Mouse (Mus musculus) lung, postnatal 0 days (tissue): ENCODE measurements at regions not wholly inside any gene's neighbourhood (a gene's known extent, or its start where the extent isn't known, plus 50 kb on each side); places are given as distances from the start of the nearest gene placed in this dataset.
A peak's percentile ranks its signal among the peaks of the same experiment; 100 is the strongest.

ENCODE experiments used
- ATAC-seq: fragments of 200-750 bp; cut with Nextera tagmentation; 2 replicates; pipeline ENCODE4 v1.8.0; 2017; ENCODE audit warnings: moderate library complexity
- DNase-seq: peaks from one replicate; pipeline ENCODE4 v3.0.0-alpha.2; 2016; ENCODE audit warnings: low spot score
- H3K27ac ChIP-seq: fragments of 300-500 bp; sonication (generic); 2 replicates; pipeline ENCODE4 v1.5.1; 2014; ENCODE audit warnings: antibody characterized with exemption, mild to moderate bottlenecking, low read length, mixed read lengths
- H3K27me3 ChIP-seq: fragments of 300-500 bp; sonication (generic); replicated peaks from 2 replicates; pipeline ENCODE4 v1.6.1; 2014; ENCODE audit warnings: low read length, mixed read lengths; ENCODE audit not compliant: insufficient read depth
- H3K36me3 ChIP-seq: fragments of 300-500 bp; sonication (generic); 2 replicates; pipeline ENCODE4 v1.6.1; 2014; ENCODE audit warnings: low read length, mixed read lengths; ENCODE audit not compliant: insufficient read depth
- H3K4me1 ChIP-seq: fragments of 300-500 bp; sonication (generic); 2 replicates; pipeline ENCODE4 v1.6.1; 2014; ENCODE audit warnings: antibody characterized with exemption, low read depth, low read length, mixed read lengths; ENCODE audit not compliant: insufficient read depth
- H3K4me2 ChIP-seq: fragments of 300-500 bp; sonication (generic); replicated peaks from 2 replicates; pipeline ENCODE4 v1.6.1; 2014; ENCODE audit warnings: low read depth, mild to moderate bottlenecking, low read length, moderate library complexity, mixed read lengths
- H3K4me3 ChIP-seq: fragments of 300-500 bp; sonication (generic); 2 replicates; pipeline ENCODE4 v1.5.1; 2014; ENCODE audit warnings: low read depth, low read length
- H3K9ac ChIP-seq: fragments of 300-500 bp; sonication (generic); replicated peaks from 2 replicates; pipeline ENCODE4 v1.6.1; 2014; ENCODE audit warnings: low read depth, mild to moderate bottlenecking
- H3K9me3 ChIP-seq: fragments of 300-500 bp; sonication (generic); 2 replicates; pipeline ENCODE4 v1.6.1; 2016; ENCODE audit warnings: low read length, mixed read lengths
- CTCF ChIP-seq: IDR thresholded peaks from 2 replicates; pipeline ENCODE4 v1.5.1; 2016; ENCODE audit warnings: antibody characterized with exemption, mild to moderate bottlenecking
- EP300 ChIP-seq: IDR thresholded peaks from 2 replicates; pipeline ENCODE4 v1.6.1; 2016; ENCODE audit warnings: antibody characterized with exemption, mild to moderate bottlenecking, control low read depth
- WGBS: fragments of 180-500 bp; shearing (Covaris S2); extraction: QIAGEN DNeasy Blood & Tissue Kit; methylation state at CpG from one replicate; pipeline ENCODE4 v1.1.7; 2014; 5-methylcytosine and 5-hydroxymethylcytosine counted together

DNA sequence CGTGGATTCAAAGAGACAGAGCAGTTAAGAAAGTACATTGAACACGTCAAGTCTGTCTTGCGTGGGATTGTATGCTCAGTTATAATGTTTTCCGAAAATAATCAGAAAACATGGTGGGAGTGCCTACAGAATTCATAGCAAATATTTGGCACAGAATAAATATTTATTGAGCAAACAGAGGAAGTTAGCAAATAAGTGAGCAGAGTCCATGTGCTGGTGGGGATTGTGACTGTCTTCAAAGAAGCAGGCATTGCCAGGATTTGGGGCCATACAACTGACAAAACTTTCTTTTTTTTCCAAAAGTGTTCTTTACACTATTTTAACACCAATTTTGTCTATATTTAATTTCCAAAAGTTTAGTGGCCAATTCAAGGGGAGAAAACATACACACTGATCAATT lies 1729.8 kb downstream of the AI429214 start:
- Histone ChIP-seq H3K27me3 (no peaks in the 10 kb centered on the region), H3K36me3 (no peaks in the 10 kb centered on the region), H3K4me2 (no peak overlapping the region), H3K4me3 (no peak overlapping the region), H3K27ac (no peak overlapping the region), H3K9me3 (no peaks in the 10 kb centered on the region), H3K4me1 (no peaks in the 10 kb centered on the region), H3K9ac (no peak overlapping the region)
- ATAC-seq: no peak
- DNase-seq: no peak
- TF ChIP-seq CTCF (no peak), EP300 (no peak)
- WGBS: 65% methylated on average over 4 of the region's 4 CpGs

- WGBS: 73% methylated on average over 5 of the region's 5 CpGs
- DNase-seq (no peak), ATAC-seq (no peak)
- H3K9me3 ChIP-seq: no peaks in the 10 kb centered on the region
- no peak overlapping the region for H3K27ac ChIP-seq
- no peaks in the 10 kb centered on the region for H3K27me3 ChIP-seq
- H3K9ac ChIP-seq: no peak overlapping the region
- no peak for TF ChIP-seq CTCF
- TF ChIP-seq EP300: no peak
- H3K4me2 ChIP-seq: no peak overlapping the region
- H3K4me1 ChIP-seq: no peaks in the 10 kb centered on the region
- no peak overlapping the region for H3K4me3 ChIP-seq
- no peaks in the 10 kb centered on the region for H3K36me3 ChIP-seq
Observed at GRCm38 (mm10) chr8:38725257-38725656, 1731.9 kb downstream of the AI429214 start.

GRCm38 (mm10) chr8:38747134-38747533 lies 1753.7 kb downstream of the AI429214 start:
- H3K4me1 ChIP-seq: no peaks in the 10 kb centered on the region
- no peaks in the 10 kb centered on the region for H3K9me3 ChIP-seq
- H3K36me3 ChIP-seq: no peaks in the 10 kb centered on the region
- no peak for ATAC-seq
- no peak overlapping the region for H3K4me2 ChIP-seq
- no peak for TF ChIP-seq EP300
- no peak for TF ChIP-seq CTCF
- H3K4me3 ChIP-seq: no peak overlapping the region
- H3K27me3 ChIP-seq: no peaks in the 10 kb centered on the region
- no peak overlapping the region for H3K27ac ChIP-seq
- H3K9ac ChIP-seq: no peak overlapping the region
- DNase-seq: peak; percentile 12

DNA sequence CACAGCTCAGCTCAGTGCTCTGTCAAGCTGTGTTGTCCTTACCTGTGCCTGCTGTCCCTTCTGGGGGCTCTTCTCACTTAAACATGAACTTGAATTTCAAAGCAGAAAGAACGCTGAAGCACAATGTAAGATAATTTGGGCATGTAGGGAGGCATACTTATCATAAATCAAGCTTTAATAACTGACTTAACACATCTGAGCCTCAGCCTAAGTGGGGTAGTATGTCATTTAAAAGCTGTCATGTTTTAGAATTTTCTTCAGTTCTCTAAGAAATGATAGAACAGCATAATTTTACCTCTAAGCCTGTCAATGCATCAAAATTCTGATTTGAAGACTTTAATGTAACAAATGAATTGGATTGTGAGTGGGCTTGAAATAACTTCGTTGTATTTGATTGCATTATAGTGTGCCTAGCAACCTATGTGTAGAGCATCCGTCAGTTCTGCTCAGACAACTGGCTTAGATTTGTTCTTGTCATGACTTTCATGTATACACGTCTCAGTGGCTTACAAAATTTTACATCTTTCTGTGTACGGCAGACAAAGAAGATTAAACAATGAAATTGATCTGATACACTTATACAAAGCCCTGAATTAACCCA lies 1773.3 kb downstream of the AI429214 start:
- ATAC-seq (no peak), DNase-seq (no peak)
- H3K27me3 ChIP-seq: no peaks in the 10 kb centered on the region
- H3K9me3 ChIP-seq: no peaks in the 10 kb centered on the region
- no peak for TF ChIP-seq EP300
- no peak for TF ChIP-seq CTCF
- H3K36me3 ChIP-seq: no peaks in the 10 kb centered on the region
- no peaks in the 10 kb centered on the region for H3K4me1 ChIP-seq
- no peak overlapping the region for H3K4me2 ChIP-seq
- no peak overlapping the region for H3K27ac ChIP-seq
- H3K4me3 ChIP-seq: no peak overlapping the region
- 70% methylated on average over 5 of the region's 5 CpGs for WGBS
- H3K9ac ChIP-seq: no peak overlapping the region

DNA sequence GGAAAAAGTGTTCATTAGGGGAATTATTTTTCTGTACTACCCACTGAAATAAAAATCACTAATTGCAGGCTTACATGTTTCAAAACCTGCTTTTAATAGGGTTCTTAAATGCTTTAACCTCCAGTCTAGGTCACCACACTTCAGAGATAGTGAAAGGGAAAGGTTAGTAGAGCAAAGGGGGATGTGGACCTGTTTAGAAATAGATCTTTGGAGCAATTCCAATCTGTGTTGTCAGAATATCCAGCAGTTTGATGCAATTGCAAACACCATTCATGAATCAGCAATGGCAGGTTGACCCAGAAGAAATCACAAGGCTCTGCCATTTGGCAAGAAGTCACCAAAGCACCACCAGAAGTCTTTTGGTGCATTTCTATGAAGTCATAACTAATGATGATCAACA lies 1819.1 kb downstream of the AI429214 start:
- no peak overlapping the region for H3K4me3 ChIP-seq
- H3K27me3 ChIP-seq: no peaks in the 10 kb centered on the region
- H3K36me3 ChIP-seq: no peaks in the 10 kb centered on the region
- DNase-seq: no peak
- no peaks in the 10 kb centered on the region for H3K9me3 ChIP-seq
- no peaks in the 10 kb centered on the region for H3K4me1 ChIP-seq
- H3K9ac ChIP-seq: no peak overlapping the region
- no peak for ATAC-seq
- no peak overlapping the region for H3K27ac ChIP-seq
- no peak overlapping the region for H3K4me2 ChIP-seq
- no peak for TF ChIP-seq EP300
- no peak for TF ChIP-seq CTCF

DNA sequence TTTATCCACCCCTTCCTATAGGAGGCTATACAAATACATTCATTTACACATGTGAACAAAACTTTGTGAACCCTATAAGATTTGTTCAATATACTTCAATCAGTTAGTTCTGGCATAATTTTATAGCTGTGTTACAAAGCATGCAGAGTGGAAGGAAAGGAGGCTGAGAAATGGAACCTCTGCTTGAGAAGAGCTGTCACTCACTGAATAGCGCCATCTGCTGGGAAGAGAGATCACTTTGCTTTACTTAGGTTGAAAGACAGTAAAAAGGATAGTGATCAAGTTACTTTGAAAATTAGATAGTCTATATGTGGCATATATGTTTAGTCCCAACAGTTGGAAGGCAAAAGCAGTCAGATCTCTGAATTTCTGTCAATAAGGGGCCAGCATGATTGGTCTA lies 1824.8 kb downstream of the AI429214 start:
- Histone ChIP-seq H3K9me3 (no peaks in the 10 kb centered on the region), H3K36me3 (no peaks in the 10 kb centered on the region), H3K27ac (no peak overlapping the region), H3K9ac (no peak overlapping the region), H3K4me2 (no peak overlapping the region), H3K4me3 (no peak overlapping the region), H3K4me1 (no peaks in the 10 kb centered on the region), H3K27me3 (no peaks in the 10 kb centered on the region)
- DNase-seq: peak; percentile 44
- TF ChIP-seq CTCF: peak; percentile 63
- TF ChIP-seq EP300: no peak
- no peak for ATAC-seq
- WGBS: 31% methylated on average over 1 of the region's 1 CpGs

- no peak overlapping the region for H3K4me3 ChIP-seq
- no peak for TF ChIP-seq CTCF
- ATAC-seq: no peak
- DNase-seq: no peak
- H3K9me3 ChIP-seq: no peaks in the 10 kb centered on the region
- no peak overlapping the region for H3K4me2 ChIP-seq
- H3K36me3 ChIP-seq: no peaks in the 10 kb centered on the region
- H3K27ac ChIP-seq: no peak overlapping the region
- H3K4me1 ChIP-seq: no peaks in the 10 kb centered on the region
- H3K9ac ChIP-seq: no peak overlapping the region
- no peaks in the 10 kb centered on the region for H3K27me3 ChIP-seq
- 51% methylated on average over 2 of the region's 2 CpGs for WGBS
Observed at GRCm38 (mm10) chr8:38861436-38861835, 1813.4 kb upstream of the Adam24 start.
